In genomic region chr11:112621385-112622120, GRCm38 (mm10) we compare ENCODE assay signal across 11 mouse cellular contexts.
DNase-seq lines count a peak whose midpoint lies in the region; ATAC-seq and TF ChIP-seq lines count a peak whose summit lies in the region.
"Had no signal": no experiment of that assay in that cellular context is flagged by ENCODE, and none has a peak within 500 bp of the region (broad histone marks: within the 10 kb centered on the region; RNA-seq: fewer than 3 reads in every experiment).

No protein-coding gene starts in this region.

- no peaks in the 10 kb centered on the region for H3K27me3 ChIP-seq in embryonic facial prominence, embryonic 15.5 days
- H3K27me3 ChIP-seq in neural tube, embryonic 12.5 days (replicated peaks), result no peaks in the 10 kb centered on the region
- H3K27me3 ChIP-seq: embryonic facial prominence, embryonic 12.5 days had no signal

- H3K4me3 ChIP-seq in layer of hippocampus, adult 2 months, result peak overlapping the region; percentile 44
- H3K4me3 ChIP-seq in embryonic facial prominence, embryonic 15.5 days (replicated peaks), result no peak overlapping the region
- no peak overlapping the region for H3K4me3 ChIP-seq in neural tube, embryonic 12.5 days
- H3K4me3 ChIP-seq: embryonic facial prominence, embryonic 12.5 days had no signal

- no peak for DNase-seq in layer of hippocampus, adult 2 months (ENCODE audit: low spot score in 2 of 2)
- no peak for DNase-seq in layer of hippocampus, adult 11-12 months (ENCODE audit: low spot score)
- DNase-seq in heart, postnatal 4 days, result peak; percentile 11
- no peak for DNase-seq in ovary, postnatal 14 days (ENCODE audit: low spot score)
- no peak for DNase-seq in left cerebral cortex, postnatal 14 days (ENCODE audit: low spot score in 2 of 2)
- DNase-seq in urinary bladder, adult 2 months (ENCODE audit: low spot score), result no peak
- DNase-seq: spleen, adult 18-20 months had no signal

- WGBS in embryonic facial prominence, embryonic 15.5 days, result 55% methylated on average over 9 of the region's 9 CpGs
- WGBS in neural tube, embryonic 12.5 days, result 63% methylated on average over 9 of the region's 9 CpGs

- H3K4me2 ChIP-seq in embryonic facial prominence, embryonic 15.5 days (replicated peaks), result peak overlapping the region; percentile 41
- peak overlapping the region; percentile 50; the same call in 1 of the 2 replicates for H3K4me2 ChIP-seq in neural tube, embryonic 12.5 days (replicated peaks)

- no peaks in the 10 kb centered on the region for H3K9me3 ChIP-seq in embryonic facial prominence, embryonic 15.5 days (replicated peaks)
- H3K9me3 ChIP-seq in neural tube, embryonic 12.5 days, result no peaks in the 10 kb centered on the region
- H3K9me3 ChIP-seq: embryonic facial prominence, embryonic 12.5 days had no signal

- TF ChIP-seq CTCF in layer of hippocampus, adult 2 months (conservative IDR thresholded peaks at IDR 0.05), result no peak

- no peak overlapping the region for H3K9ac ChIP-seq in embryonic facial prominence, embryonic 15.5 days
- H3K9ac ChIP-seq in neural tube, embryonic 12.5 days, result no peak overlapping the region
- H3K9ac ChIP-seq: embryonic facial prominence, embryonic 12.5 days; liver, embryonic 14.5 days had no signal

- peaks cover 11% of the 10 kb centered on the region for H3K4me1 ChIP-seq in embryonic facial prominence, embryonic 15.5 days
- peaks cover 8% of the 10 kb centered on the region for H3K4me1 ChIP-seq in neural tube, embryonic 12.5 days

- 0 out of 2 replicates have a peak, but pooled peaks have one; percentile 39 for ATAC-seq in embryonic facial prominence, embryonic 15.5 days (ENCODE audit: insufficient number of reproducible peaks, low FRiP score, low TSS enrichment, low read depth)
- ATAC-seq in neural tube, embryonic 12.5 days (ENCODE audit: low FRiP score, low read depth), result no peak

- H3K27ac ChIP-seq in layer of hippocampus, adult 2 months, result peak overlapping the region; percentile 61; the same call in 1 of the 2 replicates
- H3K27ac ChIP-seq in embryonic facial prominence, embryonic 15.5 days (replicated peaks), result 0 out of 2 replicates have a peak overlapping the region, but pooled peaks have one; percentile 68
- no peak overlapping the region for H3K27ac ChIP-seq in neural tube, embryonic 12.5 days
- H3K27ac ChIP-seq: embryonic facial prominence, embryonic 12.5 days; liver, embryonic 14.5 days had no signal

- intact Hi-C loops in left cerebral cortex, postnatal 14 days (cut with DNase I), result no loop called here

- H3K36me3 ChIP-seq in embryonic facial prominence, embryonic 15.5 days, result no peaks in the 10 kb centered on the region
- H3K36me3 ChIP-seq in neural tube, embryonic 12.5 days, result no peaks in the 10 kb centered on the region
- H3K36me3 ChIP-seq: embryonic facial prominence, embryonic 12.5 days had no signal
